Mouse (Mus musculus): ENCODE results near the gene Tmem259. TPM values are rescaled to one million over a fixed set of nuclear protein-coding genes. Genes with fewer than 3 reads are reported as not detected.

Tmem259 gene
- total and polyA plus RNA-seq, 3 experiments = 41.6 to 264 (median 79.8) TPM

DNA sequence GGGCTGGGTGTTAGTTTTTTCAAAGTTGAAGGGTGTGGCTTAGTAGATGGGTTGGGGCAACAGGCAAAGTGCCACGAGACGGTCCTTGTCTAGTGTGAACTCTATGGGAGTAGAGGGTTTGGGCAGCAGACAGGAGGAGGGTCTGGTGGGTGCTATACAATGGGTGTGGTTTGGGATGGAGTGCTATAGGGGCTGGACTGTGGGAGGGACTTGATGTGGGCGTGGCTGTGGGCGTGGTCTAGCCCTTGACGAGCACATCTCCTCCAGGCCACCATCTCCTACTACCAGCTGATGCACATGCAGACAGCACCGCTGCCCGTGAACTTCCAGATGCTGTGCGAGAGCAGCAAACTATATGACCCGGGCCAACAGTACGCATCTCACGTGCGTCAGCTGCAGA lies 41.8 kb upstream of the Tmem259 start:
- ATAC-seq (ENCODE audit: extremely low read depth, insufficient number of reproducible peaks, low FRiP score, poor library complexity, severe bottlenecking) (no peak), DNase-seq (ENCODE audit: low spot score) (no peak)
- Histone ChIP-seq H3K4me3 (ENCODE audit: low read depth, low read length) (0 out of 2 replicates have a peak overlapping the region, but pooled peaks have one; percentile 20), H3K4me1 (ENCODE audit: insufficient read depth, low read depth, low read length) (peaks cover 80% of the 10 kb centered on the region), H3K27me3 (ENCODE audit: insufficient read depth, low read length) (no peaks in the 10 kb centered on the region), H3K9me3 (replicated peaks) (no peaks in the 10 kb centered on the region), H3K36me3 (replicated peaks) (peaks cover 99% of the 10 kb centered on the region)
- TF ChIP-seq POLR2AphosphoS5 (IDR thresholded peaks at IDR 0.05; ENCODE audit: insufficient replicate concordance, low read depth, low read length) (0 out of 2 replicates have a peak, but pooled peaks have one; percentile 21), GATA1 (IDR thresholded peaks at IDR 0.05; ENCODE audit: borderline replicate concordance, low read length) (no peak), TAL1 (conservative IDR thresholded peaks at IDR 0.05; ENCODE audit: low read depth, low read length) (no peak), GATA2 (IDR thresholded peaks at IDR 0.05; ENCODE audit: borderline replicate concordance, low read depth, low read length) (no peak), CTCF (IDR thresholded peaks at IDR 0.05; ENCODE audit: low read depth, low read length) (no peak)

DNA sequence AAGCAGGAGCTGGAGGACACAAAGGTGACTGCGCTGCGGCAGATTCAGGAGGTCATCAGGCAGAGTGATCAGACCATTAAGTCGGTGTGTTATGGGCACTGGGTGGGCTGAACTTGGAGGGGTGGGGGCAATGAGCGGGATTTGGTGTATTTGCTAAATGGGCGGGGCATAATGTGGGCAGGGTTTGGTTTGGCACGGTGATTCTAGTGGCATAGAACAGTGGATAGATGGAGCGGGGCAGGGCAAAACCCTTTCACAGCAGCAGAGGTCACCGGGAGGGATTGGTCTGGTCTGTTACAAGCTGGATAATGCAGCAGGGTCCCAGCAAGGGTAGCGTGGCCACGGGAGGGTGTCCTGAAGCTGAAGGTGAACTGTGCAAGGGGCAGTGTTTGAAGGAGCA lies 41.3 kb upstream of the Tmem259 start:
- ATAC-seq (ENCODE audit: extremely low read depth, insufficient number of reproducible peaks, low FRiP score, poor library complexity, severe bottlenecking) (no peak), DNase-seq (ENCODE audit: low spot score) (no peak)
- H3K9me3 ChIP-seq (replicated peaks) = no peaks in the 10 kb centered on the region
- peaks cover 99% of the 10 kb centered on the region for H3K36me3 ChIP-seq (replicated peaks)
- H3K4me1 ChIP-seq (ENCODE audit: insufficient read depth, low read depth, low read length) = peaks cover 80% of the 10 kb centered on the region
- TF ChIP-seq GATA1 (IDR thresholded peaks at IDR 0.05; ENCODE audit: borderline replicate concordance, low read length) (no peak), TAL1 (conservative IDR thresholded peaks at IDR 0.05; ENCODE audit: low read depth, low read length) (no peak), GATA2 (IDR thresholded peaks at IDR 0.05; ENCODE audit: borderline replicate concordance, low read depth, low read length) (no peak), CTCF (IDR thresholded peaks at IDR 0.05; ENCODE audit: low read depth, low read length) (no peak), POLR2AphosphoS5 (IDR thresholded peaks at IDR 0.05; ENCODE audit: insufficient replicate concordance, low read depth, low read length) (no peak)
- no peaks in the 10 kb centered on the region for H3K27me3 ChIP-seq (ENCODE audit: insufficient read depth, low read length)
- no peak overlapping the region for H3K4me3 ChIP-seq (ENCODE audit: low read depth, low read length)

GRCm38 (mm10) chr10:80025044-80025347 lies 40.9 kb upstream of the Tmem259 start:
- Histone ChIP-seq H3K9me3 (replicated peaks) (no peaks in the 10 kb centered on the region), H3K27me3 (ENCODE audit: insufficient read depth, low read length) (no peaks in the 10 kb centered on the region), H3K4me3 (ENCODE audit: low read depth, low read length) (no peak overlapping the region), H3K36me3 (replicated peaks) (peaks cover 99% of the 10 kb centered on the region), H3K4me1 (ENCODE audit: insufficient read depth, low read depth, low read length) (peaks cover 80% of the 10 kb centered on the region)
- ATAC-seq (ENCODE audit: extremely low read depth, insufficient number of reproducible peaks, low FRiP score, poor library complexity, severe bottlenecking) (no peak), DNase-seq (ENCODE audit: low spot score) (no peak)
- TF ChIP-seq TAL1 (conservative IDR thresholded peaks at IDR 0.05; ENCODE audit: low read depth, low read length) (no peak), GATA2 (IDR thresholded peaks at IDR 0.05; ENCODE audit: borderline replicate concordance, low read depth, low read length) (no peak), CTCF (IDR thresholded peaks at IDR 0.05; ENCODE audit: low read depth, low read length) (no peak), POLR2AphosphoS5 (IDR thresholded peaks at IDR 0.05; ENCODE audit: insufficient replicate concordance, low read depth, low read length) (no peak), GATA1 (IDR thresholded peaks at IDR 0.05; ENCODE audit: borderline replicate concordance, low read length) (no peak)

- TF ChIP-seq POLR2AphosphoS5 (IDR thresholded peaks at IDR 0.05; ENCODE audit: insufficient replicate concordance, low read depth, low read length) = no peak
- no peak for TF ChIP-seq CTCF (IDR thresholded peaks at IDR 0.05; ENCODE audit: low read depth, low read length)
- TF ChIP-seq GATA2 (IDR thresholded peaks at IDR 0.05; ENCODE audit: borderline replicate concordance, low read depth, low read length) = no peak
- no peak for TF ChIP-seq TAL1 (conservative IDR thresholded peaks at IDR 0.05; ENCODE audit: low read depth, low read length)
- no peak for TF ChIP-seq GATA1 (IDR thresholded peaks at IDR 0.05; ENCODE audit: borderline replicate concordance, low read length)
- peaks cover 100% of the 10 kb centered on the region for H3K36me3 ChIP-seq (replicated peaks)
- no peak overlapping the region; the same call in 1 of the 2 replicates for H3K4me3 ChIP-seq (ENCODE audit: low read depth, low read length)
- ATAC-seq (ENCODE audit: extremely low read depth, insufficient number of reproducible peaks, low FRiP score, poor library complexity, severe bottlenecking) (no peak), DNase-seq (ENCODE audit: low spot score) (no peak)
- no peaks in the 10 kb centered on the region for H3K27me3 ChIP-seq (ENCODE audit: insufficient read depth, low read length)
- H3K9me3 ChIP-seq (replicated peaks) = no peaks in the 10 kb centered on the region
- H3K4me1 ChIP-seq (ENCODE audit: insufficient read depth, low read depth, low read length) = peaks cover 86% of the 10 kb centered on the region
These were observed 40.3 kb upstream of the Tmem259 start for GRCm38 (mm10) chr10:80024229-80025043.

DNA sequence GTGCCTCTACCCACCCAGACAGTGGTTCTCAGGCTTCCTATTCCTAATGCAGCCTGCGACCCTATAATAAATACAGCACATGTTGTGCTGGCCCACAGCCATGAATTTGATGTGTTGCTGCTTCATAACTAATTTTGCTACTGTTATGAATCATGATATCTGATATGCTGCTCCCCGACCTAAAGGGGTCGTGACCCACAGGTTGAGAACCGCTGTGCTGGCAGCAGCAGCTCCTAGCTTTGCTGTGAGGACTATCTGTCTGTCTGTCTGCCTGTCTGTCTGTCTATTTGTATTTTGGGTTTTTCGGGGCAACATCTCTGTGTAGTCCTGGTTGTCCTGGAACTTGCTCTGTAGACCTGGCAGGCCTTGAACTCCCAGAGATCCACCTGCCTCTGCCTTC lies 39.6 kb upstream of the Tmem259 start:
- H3K4me1 ChIP-seq (ENCODE audit: insufficient read depth, low read depth, low read length) = peaks cover 92% of the 10 kb centered on the region
- no peak for ATAC-seq (ENCODE audit: extremely low read depth, insufficient number of reproducible peaks, low FRiP score, poor library complexity, severe bottlenecking)
- no peak overlapping the region for H3K4me3 ChIP-seq (ENCODE audit: low read depth, low read length)

GRCm38 (mm10) chr10:80022806-80023205 lies 38.7 kb upstream of the Tmem259 start:
- TF ChIP-seq POLR2AphosphoS5 (IDR thresholded peaks at IDR 0.05; ENCODE audit: insufficient replicate concordance, low read depth, low read length) = no peak
- no peak for TF ChIP-seq GATA2 (IDR thresholded peaks at IDR 0.05; ENCODE audit: borderline replicate concordance, low read depth, low read length)
- no peak for TF ChIP-seq CTCF (IDR thresholded peaks at IDR 0.05; ENCODE audit: low read depth, low read length)
- no peak for TF ChIP-seq GATA1 (IDR thresholded peaks at IDR 0.05; ENCODE audit: borderline replicate concordance, low read length)
- TF ChIP-seq TAL1 (conservative IDR thresholded peaks at IDR 0.05; ENCODE audit: low read depth, low read length) = no peak
- peaks cover 96% of the 10 kb centered on the region for H3K36me3 ChIP-seq (replicated peaks)
- H3K27me3 ChIP-seq (ENCODE audit: insufficient read depth, low read length) = no peaks in the 10 kb centered on the region
- peaks cover 89% of the 10 kb centered on the region for H3K4me1 ChIP-seq (ENCODE audit: insufficient read depth, low read depth, low read length)
- no peak for ATAC-seq (ENCODE audit: extremely low read depth, insufficient number of reproducible peaks, low FRiP score, poor library complexity, severe bottlenecking)
- DNase-seq (ENCODE audit: low spot score) = no peak
- H3K9me3 ChIP-seq (replicated peaks) = no peaks in the 10 kb centered on the region
- no peak overlapping the region for H3K4me3 ChIP-seq (ENCODE audit: low read depth, low read length)

More for the DNA sequence above, 39.6 kb upstream of the Tmem259 start:
- TF ChIP-seq TAL1 (conservative IDR thresholded peaks at IDR 0.05; ENCODE audit: low read depth, low read length) (no peak), POLR2AphosphoS5 (IDR thresholded peaks at IDR 0.05; ENCODE audit: insufficient replicate concordance, low read depth, low read length) (no peak), GATA2 (IDR thresholded peaks at IDR 0.05; ENCODE audit: borderline replicate concordance, low read depth, low read length) (no peak), GATA1 (IDR thresholded peaks at IDR 0.05; ENCODE audit: borderline replicate concordance, low read length) (no peak), CTCF (IDR thresholded peaks at IDR 0.05; ENCODE audit: low read depth, low read length) (no peak)
- no peak for DNase-seq (ENCODE audit: low spot score)
- Histone ChIP-seq H3K36me3 (replicated peaks) (peaks cover 100% of the 10 kb centered on the region), H3K9me3 (replicated peaks) (no peaks in the 10 kb centered on the region), H3K27me3 (ENCODE audit: insufficient read depth, low read length) (no peaks in the 10 kb centered on the region)
